Mouse (Mus musculus): ENCODE measurements around the gene Itpr2.

DNA sequence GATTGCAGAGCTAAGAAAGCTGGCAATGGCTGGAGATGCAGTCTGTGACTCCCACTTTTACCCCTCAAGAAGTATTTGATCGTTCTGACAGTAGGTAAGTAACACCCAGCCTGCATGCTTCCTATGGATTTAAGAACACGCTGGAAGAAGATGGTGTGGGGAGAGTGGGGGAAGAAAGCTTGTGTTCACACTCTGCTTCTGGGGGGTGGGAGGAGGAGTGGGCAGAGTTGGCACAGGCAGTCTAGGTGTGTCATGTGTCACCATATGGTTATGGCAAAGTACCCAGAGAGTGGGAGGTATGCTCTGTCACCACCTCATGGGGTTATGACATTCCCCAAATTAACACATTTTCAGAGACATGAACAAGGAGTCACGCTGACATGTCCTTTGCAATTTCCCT lies 377.5 kb downstream of the Itpr2 start:
- no peak for TF ChIP-seq CTCF (conservative IDR thresholded peaks at IDR 0.05; ENCODE audit: insufficient read depth, insufficient read length, low read depth, low read length)
- no peak for TF ChIP-seq POLR2A (IDR thresholded peaks at IDR 0.05; ENCODE audit: low read depth, low read length)

Data from kidney, adult 2 months (tissue).